Mouse (Mus musculus) heart, postnatal 25 days (tissue): ENCODE results near the gene Col4a1. TPM values are rescaled to one million over a fixed set of nuclear protein-coding genes. Genes with fewer than 3 reads are reported as not detected.

ENCODE experiments used
- DNase-seq: peaks from one replicate; pipeline ENCODE4 v3.0.0; 2022; ENCODE audit warnings: low spot score
- intact Hi-C: fragments of 180-260 bp; cut with DNase I; formaldehyde crosslinking; loops from one replicate; pipeline ENCODE4 v1.15.1; 2025
- total RNA-seq, 2 experiments: library from RNA; stranded (reverse); gene quantifications; 2 replicates each; pipeline ENCODE4 v1.2.3; 2021

Gene Col4a1
- total RNA-seq, 2 experiments from 2014 or later: 537 to 622 TPM

- intact Hi-C loops: no loop called here
- no peak for DNase-seq
Observed at GRCm38 (mm10) chr8:11155579-11156318, 156.9 kb downstream of the Col4a1 start.

DNA sequence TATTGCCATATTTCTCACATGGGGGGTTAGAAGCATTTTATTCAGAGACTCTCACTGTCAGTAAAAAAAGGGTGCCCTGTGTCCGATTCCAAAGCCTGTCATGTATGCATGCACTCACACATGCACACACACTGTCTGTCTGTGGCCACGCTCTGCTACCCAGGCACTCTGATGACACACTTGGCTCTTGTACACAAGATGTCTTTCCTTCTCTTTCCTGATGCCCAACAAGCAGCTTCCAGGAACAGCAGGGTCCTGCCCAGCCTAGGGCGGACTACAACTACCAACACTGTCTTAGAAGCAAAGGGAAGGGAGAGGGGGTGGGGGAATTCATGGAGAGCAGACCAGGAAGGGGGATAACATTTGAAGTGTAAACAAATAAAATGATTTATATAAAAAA, 162.4 kb downstream of the Col4a1 start:
- intact Hi-C loops: no loop called here
- DNase-seq: no peak

DNA sequence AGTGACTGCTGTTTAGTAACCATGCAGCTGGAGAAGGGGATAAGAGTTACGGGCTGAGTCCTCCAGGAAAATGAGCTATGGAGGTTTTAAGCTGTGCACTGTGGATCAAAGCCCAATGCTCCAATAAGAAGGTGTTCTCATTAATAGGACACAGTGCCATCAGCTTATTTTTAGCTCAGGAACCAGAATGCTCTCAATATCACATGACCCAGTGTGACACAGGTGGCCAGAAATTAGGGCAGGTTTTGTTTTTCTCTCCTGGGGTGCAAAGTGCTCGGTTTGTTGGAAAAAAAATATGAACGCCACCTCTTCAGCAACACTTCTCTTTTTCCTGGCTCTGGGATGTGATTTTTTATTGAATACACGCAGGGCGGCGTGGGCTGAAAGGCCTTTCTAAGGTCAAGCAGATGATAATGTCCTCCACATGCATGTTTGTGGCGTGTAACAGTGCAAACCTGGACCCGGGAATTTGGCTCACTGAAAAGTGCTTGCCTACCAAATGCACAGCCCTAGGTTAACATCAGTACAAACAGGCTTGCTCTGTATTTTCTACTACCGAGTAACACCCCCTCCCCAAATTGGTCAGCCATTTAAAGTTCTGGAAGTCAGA, 163.3 kb downstream of the Col4a1 start:
- DNase-seq: no peak
- intact Hi-C loops: no loop called here

- intact Hi-C loops: no loop called here
- no peak for DNase-seq
Observed at GRCm38 (mm10) chr8:11148797-11149196, 163.8 kb downstream of the Col4a1 start.

Other genes starting within 250 kb of the Col4a1 start
- 100 to 1,000 TPM; 292 to 338 TPM for gene Col4a2, start within 50 bp of the Col4a1 start, total RNA-seq
- 10 to 100 TPM; 24.3 to 27.3 TPM for gene Rab20, start 165.9 kb upstream of the Col4a1 start, total RNA-seq
- 10 to 100 TPM; 32.7 to 36.8 TPM for gene Naxd, start 184.7 kb upstream of the Col4a1 start, total RNA-seq
- gene Cars2, start 238.0 kb upstream of the Col4a1 start, total RNA-seq: 10 to 100 TPM; 43.5 to 48.1 TPM
- 10 to 100 TPM; 22.7 TPM for gene Ing1, start 242.7 kb upstream of the Col4a1 start, total RNA-seq